Mouse (Mus musculus): ENCODE results near the gene Phldb1. TPM values are rescaled to one million over a fixed set of nuclear protein-coding genes. Genes with fewer than 3 reads are reported as not detected.
"Not testable (repeated sequence)": the region's sequence is repeated elsewhere in the genome, so short reads cannot be mapped to it uniquely, and the experiment has no call there.

The Phldb1 gene
- total and polyA plus RNA-seq, 3 experiments: 24.9 to 59.7 (median 54.1) TPM

DNA sequence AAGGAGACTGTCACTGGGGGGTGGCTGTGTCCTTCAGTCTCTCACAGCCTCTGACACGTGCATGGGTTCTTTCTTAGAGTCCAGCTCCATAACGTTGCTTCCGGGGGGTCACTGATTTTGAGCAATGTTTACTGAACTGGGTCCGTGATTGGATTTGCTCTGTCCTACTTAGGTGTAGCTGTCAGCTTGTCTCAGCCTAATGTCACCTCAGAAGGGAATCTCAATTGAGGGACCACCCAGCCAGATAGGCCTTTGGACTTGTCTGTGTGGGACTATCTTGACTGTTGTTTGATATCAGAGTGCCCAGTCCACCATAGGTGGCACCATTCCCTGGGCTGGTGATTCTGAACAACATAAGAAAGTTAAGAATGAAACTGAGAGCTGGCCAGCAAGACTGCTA lies 81.1 kb downstream of the Phldb1 start:
- DNase-seq: no peak

GRCm38 (mm10) chr9:44652027-44652426 lies 83.0 kb downstream of the Phldb1 start:
- DNase-seq: peak; percentile 85

- no peak for DNase-seq
These were observed 86.1 kb downstream of the Phldb1 start for GRCm38 (mm10) chr9:44648881-44649281.

DNA sequence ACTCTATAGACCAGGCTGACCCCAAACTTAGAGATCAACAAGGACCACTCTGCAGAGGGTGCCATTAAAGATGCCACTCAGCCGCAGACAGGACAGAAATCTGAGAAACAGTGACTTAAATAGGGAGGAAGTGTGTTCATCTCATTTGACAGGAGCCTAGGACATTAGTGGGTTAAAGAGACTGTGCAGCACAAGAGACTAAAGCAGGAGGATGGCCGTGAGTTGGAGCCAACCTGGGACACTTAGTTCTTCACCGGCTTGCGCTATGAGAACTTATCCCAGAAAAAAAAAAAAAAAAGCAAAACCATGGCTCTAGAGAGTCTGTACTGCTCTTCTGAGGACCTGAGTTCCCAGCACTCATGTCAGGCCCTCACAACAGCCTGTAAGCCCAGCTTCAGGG lies 87.3 kb downstream of the Phldb1 start:
- no peak for DNase-seq

DNA sequence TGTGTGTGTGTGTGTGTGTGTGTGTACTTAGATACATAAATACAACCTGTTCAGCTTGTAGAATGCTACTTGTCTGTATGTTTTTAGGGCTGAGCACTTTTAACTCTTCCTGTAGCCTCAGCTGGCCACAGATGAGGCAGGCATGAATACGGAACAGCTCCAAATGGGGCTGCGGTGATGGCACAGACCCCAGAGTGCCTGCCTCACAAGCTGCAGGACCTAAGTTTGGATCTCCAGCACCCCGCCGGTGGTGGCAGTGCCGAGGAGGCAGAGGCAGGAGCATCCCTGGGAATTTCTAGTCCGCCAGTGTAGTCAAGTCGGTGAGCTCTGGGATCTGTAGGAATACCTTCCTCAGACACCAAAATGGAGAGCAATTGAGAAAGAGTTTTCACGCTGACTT lies 88.0 kb downstream of the Phldb1 start:
- no peak for DNase-seq

- DNase-seq: no peak
These were observed 88.6 kb downstream of the Phldb1 start for GRCm38 (mm10) chr9:44646366-44646765.

DNA sequence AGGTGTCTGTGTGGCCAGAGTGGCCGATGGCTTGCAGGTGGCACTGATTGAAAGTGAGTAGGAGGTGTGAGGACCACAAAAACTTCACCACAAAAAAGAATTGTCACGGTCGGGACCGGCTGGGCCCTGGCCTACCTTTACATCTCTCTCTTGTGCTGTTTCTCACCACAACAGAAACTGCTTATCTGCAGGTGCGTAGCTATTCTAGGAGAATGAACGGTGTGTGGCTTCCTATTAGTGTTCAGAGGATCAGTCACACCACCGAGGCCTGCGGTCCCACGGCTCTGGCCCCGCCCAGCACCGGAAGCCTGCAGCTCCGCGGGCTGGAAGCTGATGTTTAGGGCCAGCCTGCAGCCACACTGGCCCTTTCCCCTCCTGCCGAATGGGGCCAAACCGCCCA lies 89.1 kb downstream of the Phldb1 start:
- DNase-seq: no peak

- peak; percentile 74 for DNase-seq
These were observed 89.5 kb downstream of the Phldb1 start for GRCm38 (mm10) chr9:44645481-44645880.

- DNase-seq: no peak
These were observed 90.8 kb downstream of the Phldb1 start for GRCm38 (mm10) chr9:44644186-44644585.

GRCm38 (mm10) chr9:44643103-44643502 lies 91.9 kb downstream of the Phldb1 start:
- no peak for DNase-seq

DNA sequence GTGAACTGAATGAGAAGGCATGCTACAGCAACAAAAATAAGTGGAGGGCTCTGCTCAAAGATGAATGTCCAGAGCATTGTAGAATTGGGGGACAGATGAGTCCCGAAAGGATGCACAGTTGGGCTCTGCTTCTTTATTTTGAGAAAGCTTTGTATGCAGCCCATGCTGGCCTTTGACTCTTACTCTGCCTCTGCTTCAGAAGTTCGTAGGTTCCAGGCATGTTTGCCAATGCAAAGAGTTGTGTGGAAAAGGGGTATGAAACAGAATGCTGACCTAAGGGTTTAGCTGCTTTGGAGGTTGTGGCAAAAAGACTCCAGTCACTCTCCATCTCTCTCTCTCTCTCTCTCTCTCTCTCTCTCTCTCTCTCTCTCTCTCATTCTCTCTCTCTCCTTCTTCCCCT lies 93.4 kb downstream of the Phldb1 start:
- DNase-seq: no peak

GRCm38 (mm10) chr9:44640646-44641357 lies 94.2 kb downstream of the Phldb1 start:
- no peak for DNase-seq

DNA sequence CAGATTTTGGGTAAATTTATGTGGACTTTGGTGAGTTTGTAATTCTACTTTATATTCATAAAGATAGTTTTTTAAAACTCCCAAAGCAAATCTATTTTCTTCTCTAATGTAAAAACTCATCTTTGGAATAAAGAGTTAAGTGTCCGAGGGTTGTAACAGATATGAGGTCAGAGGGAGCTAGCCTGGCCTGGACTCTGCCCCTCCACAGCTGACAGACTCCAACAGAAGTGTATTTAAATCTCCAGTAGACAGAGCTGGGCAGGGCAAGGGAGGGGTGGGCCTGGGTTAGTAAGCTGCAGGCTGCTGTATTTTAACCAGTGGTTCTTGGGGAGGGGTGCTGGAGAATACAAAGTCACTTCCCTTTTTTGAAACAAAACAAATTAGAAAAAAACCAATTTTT lies 95.0 kb downstream of the Phldb1 start:
- DNase-seq: not testable (repeated sequence)

DNA sequence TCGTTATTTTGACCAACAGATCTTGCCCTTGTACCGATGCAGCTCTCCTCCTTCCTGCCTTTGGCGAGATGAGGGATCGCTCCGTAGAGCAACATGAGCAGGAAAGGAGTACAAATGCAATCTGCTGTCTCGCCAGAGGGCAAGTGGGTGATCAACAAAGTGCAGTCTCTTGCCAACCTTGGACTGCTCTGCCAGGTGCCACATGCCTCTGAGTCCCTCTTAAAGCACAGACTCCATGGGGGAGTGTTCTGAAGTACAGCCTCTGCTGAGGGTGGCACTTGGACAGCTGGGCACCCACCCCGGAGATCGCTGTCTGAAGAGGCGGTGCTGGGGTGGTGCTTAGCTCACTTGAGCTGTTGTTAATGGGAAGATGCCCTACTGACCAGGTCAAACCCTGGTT lies 96.3 kb downstream of the Phldb1 start:
- not testable (repeated sequence) for DNase-seq

DNA sequence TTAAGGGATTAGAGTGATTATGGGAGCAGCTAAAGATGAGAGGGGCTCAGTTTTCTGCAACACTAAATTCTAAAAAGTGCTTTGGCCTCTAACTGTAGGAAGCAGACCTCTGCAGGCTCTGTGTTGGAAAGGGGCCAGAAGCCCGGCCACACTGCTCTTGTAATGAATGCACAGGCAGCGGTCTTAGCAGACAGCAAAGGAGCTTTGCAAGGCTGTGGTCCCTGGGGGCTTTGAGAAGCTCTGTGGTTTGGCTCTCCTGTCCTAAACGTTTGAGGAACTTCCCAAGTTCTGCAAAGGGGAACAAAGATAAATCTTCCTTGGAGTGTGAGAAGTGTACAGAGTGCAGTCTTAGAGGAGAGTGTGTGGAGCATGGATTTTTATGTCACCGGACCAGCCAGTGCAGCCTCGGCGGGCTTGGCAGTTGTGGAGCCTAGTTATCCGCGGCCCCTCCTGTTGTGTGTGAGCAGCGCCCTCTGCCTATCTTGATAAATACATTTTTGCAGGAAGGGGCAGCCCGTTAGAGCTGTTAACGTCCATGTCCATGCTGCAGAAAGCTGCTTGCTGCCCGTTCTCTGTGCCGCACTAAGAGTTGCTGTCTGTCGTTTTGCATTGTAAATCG lies 97.3 kb downstream of the Phldb1 start:
- peak; percentile 29 for DNase-seq

Other genes starting within 250 kb of the Phldb1 start
- under 1 TPM in 1 of 2 experiments, not detected in 1; 0.17 TPM for gene Cxcr5, start 173.3 kb downstream of the Phldb1 start, total RNA-seq (2021)
- 0.15 and 0.26 TPM in 2 replicates for gene Cxcr5, start 173.3 kb downstream of the Phldb1 start, polyA plus RNA-seq (2012; rRNA removed)
- 100 to 1,000 TPM; 114 to 121 TPM for gene Ddx6, start 130.3 kb downstream of the Phldb1 start, total RNA-seq (2021)
- gene Ddx6, start 130.3 kb downstream of the Phldb1 start, polyA plus RNA-seq (2012; rRNA removed): 7.2 and 9.1 TPM in 2 replicates
- not detected for gene Treh, start 62.0 kb downstream of the Phldb1 start, total RNA-seq (2021)
- not detected in 2 replicates for gene Treh, start 62.0 kb downstream of the Phldb1 start, polyA plus RNA-seq (2012; rRNA removed)
- gene Arcn1, start 32.6 kb upstream of the Phldb1 start, total RNA-seq (2021): 100 to 1,000 TPM; 145 to 172 TPM
- gene Arcn1, start 32.6 kb upstream of the Phldb1 start, polyA plus RNA-seq (2012; rRNA removed): 17.1 and 23.2 TPM in 2 replicates
- gene Ift46, start 32.7 kb upstream of the Phldb1 start, total RNA-seq (2021): 100 to 1,000 TPM in 1 of 2 experiments, 10 to 100 TPM in 1; 73.0 to 102 TPM
- 20.7 and 22.2 TPM in 2 replicates for gene Ift46, start 32.7 kb upstream of the Phldb1 start, polyA plus RNA-seq (2012; rRNA removed)
- gene Tmem25, start 64.1 kb upstream of the Phldb1 start, total RNA-seq (2021): 1 to 10 TPM; 3.1 to 9.8 TPM
- gene Tmem25, start 64.1 kb upstream of the Phldb1 start, polyA plus RNA-seq (2012; rRNA removed): 15.7 and 22.1 TPM in 2 replicates
- gene Ttc36, start 67.9 kb upstream of the Phldb1 start, total RNA-seq (2021): 1 to 10 TPM; 1.6 to 4.1 TPM
- gene Ttc36, start 67.9 kb upstream of the Phldb1 start, polyA plus RNA-seq (2012; rRNA removed): 16.6 and 21.5 TPM in 2 replicates
- gene Kmt2a, start 146.1 kb upstream of the Phldb1 start, total RNA-seq (2021): 10 to 100 TPM; 20.0 to 38.4 TPM
- gene Kmt2a, start 146.1 kb upstream of the Phldb1 start, polyA plus RNA-seq (2012; rRNA removed): 12.9 and 19.4 TPM in 2 replicates
- gene Atp5l, start 185.5 kb upstream of the Phldb1 start, total RNA-seq (2021): 100 to 1,000 TPM; 557 to 696 TPM
- 184 and 248 TPM in 2 replicates for gene Atp5l, start 185.5 kb upstream of the Phldb1 start, polyA plus RNA-seq (2012; rRNA removed)
- gene Ube4a, start 230.4 kb upstream of the Phldb1 start, total RNA-seq (2021): 100 to 1,000 TPM in 1 of 2 experiments, 10 to 100 TPM in 1; 90.8 to 121 TPM
- 4.1 and 6.4 TPM in 2 replicates for gene Ube4a, start 230.4 kb upstream of the Phldb1 start, polyA plus RNA-seq (2012; rRNA removed)
- 1 to 10 TPM in 1 of 2 experiments, not detected in 1; 1.0 TPM for gene Cd3g, start 245.2 kb upstream of the Phldb1 start, total RNA-seq (2021)
- gene Cd3g, start 245.2 kb upstream of the Phldb1 start, polyA plus RNA-seq (2012; rRNA removed): 0.21 TPM in 1 of 2 replicates, not detected in the other
- gene Cd3d, start 246.6 kb upstream of the Phldb1 start, total RNA-seq (2021): under 1 TPM in 1 of 2 experiments, not detected in 1; 0.90 TPM
- 0.06 TPM in 1 of 2 replicates, not detected in the other for gene Cd3d, start 246.6 kb upstream of the Phldb1 start, polyA plus RNA-seq (2012; rRNA removed)